Mouse (Mus musculus) layer of hippocampus, postnatal 10 days (tissue): ENCODE measurements at regions not wholly inside any gene's neighbourhood (a gene's known extent, or its start where the extent isn't known, plus 50 kb on each side); places are given as distances from the start of the nearest gene placed in this dataset.

ENCODE experiments used
- DNase-seq, 2 experiments: peaks; one replicate each; pipeline ENCODE4 v3.0.0; 2021; ENCODE audit warnings: low spot score in 2 of 2

DNA sequence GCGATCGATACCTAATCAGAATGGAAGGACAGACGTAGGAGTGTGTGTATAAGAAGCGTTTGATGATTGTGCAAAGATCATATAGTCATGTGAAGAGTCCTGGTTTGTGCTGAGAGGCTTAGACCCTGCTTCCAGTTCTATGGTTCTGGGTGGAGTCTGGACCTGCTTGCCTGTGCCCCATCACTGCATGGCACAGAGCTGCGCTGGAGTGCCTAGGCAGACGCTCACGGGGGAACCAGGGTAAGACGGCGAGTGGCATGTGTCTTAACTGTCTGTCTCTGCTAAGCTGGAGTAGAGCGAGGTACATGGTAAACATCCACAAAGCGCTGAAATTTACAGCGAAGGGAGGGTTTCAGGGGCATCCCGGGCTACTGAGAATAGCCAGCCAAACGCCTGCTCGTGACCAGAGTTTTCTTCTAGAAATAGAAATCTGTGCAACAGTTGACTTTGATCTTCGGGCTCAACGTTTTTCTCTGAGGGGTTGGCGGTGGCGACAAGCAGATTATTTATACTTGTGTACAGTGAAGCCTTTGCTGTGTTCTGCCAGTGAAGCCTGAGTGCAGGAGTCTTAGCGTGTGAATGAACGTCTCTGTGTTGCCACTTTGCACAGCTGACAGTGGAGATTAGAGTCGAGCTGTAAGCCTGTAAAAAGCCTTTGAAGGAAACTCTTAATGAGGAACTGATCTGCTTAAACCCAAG, 251.9 kb downstream of the Foxo1 start:
- DNase-seq = peak; percentile 34 to 48

DNA sequence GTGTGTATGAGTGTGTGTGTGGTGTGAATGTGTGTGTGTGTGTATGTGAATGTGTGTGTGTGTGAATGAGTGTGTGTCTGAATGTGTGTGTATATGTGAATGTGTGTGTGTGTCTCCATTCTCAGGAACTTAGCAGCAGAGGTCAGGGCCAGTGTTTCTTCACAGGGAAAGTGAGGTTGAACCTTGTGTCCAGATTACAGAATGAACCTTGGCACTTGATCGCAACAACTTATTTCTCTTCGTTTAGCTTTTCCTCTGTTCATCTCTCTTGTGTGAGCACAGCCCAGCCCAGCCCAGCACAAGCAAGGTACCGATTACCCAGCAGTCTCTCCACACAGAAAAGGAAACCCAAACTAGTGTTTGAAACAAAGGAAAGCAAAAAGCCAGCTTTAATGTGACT, 249.7 kb downstream of the Foxo1 start:
- DNase-seq = no peak

DNA sequence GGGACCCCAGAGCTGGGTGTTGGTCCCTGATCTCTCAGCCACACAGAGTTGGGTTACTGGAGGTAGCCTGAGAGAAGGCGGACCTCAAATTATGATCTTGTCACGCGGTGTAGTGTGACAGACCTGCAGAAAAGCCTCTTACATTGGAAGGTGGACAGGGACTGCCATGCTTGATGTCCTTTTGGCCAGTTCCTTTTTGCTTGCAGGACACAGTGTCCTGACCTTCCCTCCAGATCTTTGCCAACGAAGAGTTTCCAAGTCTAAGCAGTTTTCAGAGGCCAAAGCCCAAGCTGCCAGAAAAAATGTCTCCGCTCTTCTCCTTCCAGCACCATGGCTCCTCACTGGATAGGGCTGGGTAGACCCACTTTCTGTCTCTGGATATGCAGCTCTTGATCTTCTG, 248.6 kb downstream of the Foxo1 start:
- no peak for DNase-seq

DNA sequence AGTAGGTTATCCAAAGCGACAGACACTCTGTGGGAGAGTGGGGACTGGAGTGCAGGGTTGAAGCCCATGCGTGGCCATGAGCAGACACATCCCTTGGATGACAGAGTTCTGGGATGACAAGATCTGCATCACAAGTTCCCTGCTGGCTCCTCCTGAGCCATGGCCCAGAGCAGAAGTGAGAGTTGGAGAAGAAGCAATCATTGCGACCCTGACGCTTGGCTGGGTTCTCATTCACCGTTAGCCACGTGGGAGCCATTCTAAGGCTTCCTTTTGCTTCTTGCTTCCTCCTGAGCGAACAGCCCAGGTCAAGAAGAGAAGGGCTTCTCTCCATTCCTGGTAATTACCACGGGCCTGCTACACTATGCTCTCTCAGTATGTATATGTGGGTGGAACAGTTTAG, 244.6 kb downstream of the Foxo1 start:
- DNase-seq = no peak

DNA sequence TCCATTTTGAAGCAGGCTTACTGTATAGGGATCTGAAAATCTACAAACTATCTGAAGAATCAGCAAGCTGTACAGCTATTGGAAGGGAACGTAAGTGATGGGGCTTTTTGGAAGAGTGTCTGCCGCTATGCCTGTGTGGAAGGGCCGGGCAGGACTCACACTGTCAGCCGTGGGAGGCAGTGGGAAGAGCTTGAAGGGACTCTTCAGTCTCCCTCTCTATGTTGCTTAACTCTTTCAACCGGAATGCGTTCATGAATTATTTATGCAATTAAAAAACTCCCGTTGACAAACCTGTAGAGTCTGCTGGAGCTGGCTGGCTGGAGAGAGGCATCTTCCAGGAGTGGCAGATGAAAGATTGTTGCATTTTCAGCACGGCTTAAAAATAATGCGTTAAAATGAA, 243.4 kb downstream of the Foxo1 start:
- peak in 1 of 2 experiments; percentile 25 for DNase-seq

DNA sequence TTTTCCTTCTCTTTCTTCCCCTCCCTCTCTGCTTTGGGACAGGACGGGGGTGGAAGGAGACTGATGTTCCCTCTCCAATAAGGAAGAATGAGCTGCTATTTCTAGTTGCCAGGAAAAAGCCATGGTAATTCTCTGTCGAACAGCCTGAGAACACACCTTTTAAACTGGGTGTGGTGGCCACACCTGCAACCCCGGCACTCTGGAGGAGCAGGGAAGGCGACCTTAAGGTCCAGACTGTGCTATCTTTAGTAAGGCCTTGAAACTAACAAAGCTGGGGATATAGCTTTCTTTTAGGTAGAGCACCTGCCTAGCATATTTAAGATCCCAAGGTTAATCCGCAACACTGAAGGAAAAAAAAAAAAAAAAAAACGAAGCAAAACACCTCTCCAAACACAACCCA, 242.7 kb downstream of the Foxo1 start:
- DNase-seq = no peak

DNA sequence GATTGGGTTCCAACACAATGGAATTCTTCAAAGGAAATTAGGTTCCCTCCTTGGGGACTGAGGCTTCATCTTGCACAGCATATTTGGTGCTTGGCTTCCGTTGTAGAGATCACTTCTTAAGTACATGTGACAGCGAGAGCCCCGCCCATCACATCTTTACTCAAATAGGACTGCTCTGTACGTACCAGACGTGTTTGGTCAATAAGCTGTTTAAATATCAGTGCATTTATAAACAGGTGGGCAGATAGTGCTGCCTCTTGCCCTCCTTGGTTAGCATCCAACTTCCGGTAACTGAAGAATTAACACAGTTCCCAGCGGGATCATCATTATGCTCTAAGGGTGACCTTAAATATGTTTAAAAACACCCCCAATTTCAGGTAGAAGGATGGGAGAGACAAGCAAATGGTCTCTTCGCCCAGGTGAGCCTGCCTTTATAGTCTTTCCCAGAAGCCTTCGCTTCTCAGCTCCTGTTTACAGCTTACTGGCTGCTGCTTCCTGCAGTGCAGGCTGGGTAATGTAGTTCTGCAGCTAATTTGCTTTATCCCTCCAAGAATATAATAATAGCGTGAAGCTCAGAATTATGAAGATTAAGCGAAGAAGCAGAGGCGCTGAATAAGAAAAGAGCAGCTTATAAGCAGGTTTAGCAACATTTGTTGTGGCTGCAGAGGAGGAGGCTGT, 242.1 kb downstream of the Foxo1 start:
- DNase-seq = peak; percentile 33 to 49

DNA sequence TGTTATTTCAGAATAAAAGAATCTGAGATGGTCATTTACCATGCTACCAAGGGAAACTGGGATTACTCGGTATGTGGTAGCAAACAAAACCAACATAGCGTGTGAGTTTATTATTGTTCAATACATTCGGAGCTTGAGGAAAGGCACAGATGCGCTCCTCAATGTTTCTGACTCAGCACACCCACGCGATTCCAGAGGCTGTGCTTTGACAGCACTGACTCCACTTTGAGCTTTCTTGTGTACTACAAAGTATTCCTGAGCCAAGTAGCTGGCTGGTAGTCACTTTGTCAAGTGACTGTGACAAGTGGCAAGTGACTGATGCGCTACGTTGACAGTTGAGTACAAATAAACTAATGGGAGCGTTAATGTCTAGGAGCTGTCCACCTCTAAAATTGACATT, 235.8 kb downstream of the Foxo1 start:
- DNase-seq = no peak

DNA sequence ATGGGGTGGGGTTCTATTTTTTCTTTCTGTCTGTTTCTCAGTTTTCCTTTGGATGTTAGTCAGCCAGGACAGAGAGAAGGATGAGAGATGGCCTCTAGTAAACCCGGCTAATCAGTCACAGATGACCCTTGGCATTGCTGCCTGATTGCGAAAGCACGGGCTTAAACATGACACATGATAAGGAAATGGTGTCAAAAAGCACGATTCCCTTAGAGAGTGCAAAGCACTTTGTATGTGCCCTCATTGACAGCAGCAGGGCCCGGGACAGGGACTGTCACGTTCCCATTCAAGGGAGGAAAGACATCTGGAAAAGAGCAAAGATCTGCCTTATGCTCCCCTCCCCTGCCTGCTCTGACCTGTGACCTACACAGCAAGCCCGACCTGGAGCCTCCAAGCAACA, 234.1 kb downstream of the Foxo1 start:
- no peak for DNase-seq

DNA sequence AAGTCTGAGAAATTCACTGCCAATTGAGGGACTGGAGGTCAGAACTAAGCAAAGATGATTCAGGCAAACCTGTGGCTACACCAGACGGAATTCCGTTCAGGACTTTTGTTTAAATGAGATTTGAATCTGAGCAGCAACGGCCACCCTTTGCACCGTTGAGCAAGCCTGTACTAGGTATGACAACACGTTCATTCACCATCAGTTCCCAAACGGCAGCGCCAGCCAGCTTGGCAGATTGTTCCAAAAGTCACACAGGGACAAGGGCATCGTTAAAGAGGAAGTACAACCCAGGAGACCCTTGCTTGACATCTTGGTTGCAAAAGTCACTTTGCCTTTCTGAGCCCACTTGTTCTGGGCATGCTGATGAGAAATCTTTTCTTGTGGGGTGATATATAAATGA, 233.5 kb downstream of the Foxo1 start:
- no peak for DNase-seq

DNA sequence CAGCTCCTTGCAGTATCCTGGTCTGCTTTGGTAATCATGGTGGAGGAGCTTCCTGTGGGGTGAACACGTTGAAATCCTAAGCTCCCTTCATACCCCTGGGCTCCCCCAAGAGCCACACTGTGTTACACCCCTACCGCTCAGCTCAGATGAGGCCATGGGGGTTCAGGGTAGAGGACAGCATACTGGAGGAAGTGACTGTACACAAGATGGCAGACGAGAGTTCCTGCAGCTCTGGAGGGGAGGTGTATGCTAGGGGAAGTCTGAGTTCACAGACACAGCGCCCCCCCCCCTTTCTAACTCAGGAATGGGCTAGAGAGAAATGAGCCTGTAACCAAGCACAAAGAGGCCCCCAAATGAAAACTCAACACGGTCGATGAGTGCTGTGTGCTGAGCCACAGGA, 231.9 kb downstream of the Foxo1 start:
- DNase-seq = no peak

DNA sequence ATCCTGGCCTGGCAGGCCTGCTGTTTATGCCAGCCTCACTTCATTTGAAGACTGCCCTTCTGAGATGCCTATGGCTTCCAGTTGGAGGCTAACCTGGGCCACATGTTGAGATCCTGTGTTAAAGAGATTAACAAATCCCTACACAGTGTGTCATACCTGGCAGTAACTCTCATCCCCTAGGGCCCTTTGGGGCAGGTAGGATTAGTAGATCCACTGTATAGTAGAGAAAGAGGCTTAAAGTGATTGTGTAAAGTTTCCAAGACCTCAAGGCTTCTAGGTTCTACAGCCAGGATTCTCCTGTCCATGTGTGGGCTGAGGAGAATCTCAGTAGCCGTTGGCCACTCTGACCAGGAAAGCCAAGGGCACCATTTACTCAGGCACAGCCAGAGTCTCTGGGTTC, 231.4 kb downstream of the Foxo1 start:
- no peak for DNase-seq

DNA sequence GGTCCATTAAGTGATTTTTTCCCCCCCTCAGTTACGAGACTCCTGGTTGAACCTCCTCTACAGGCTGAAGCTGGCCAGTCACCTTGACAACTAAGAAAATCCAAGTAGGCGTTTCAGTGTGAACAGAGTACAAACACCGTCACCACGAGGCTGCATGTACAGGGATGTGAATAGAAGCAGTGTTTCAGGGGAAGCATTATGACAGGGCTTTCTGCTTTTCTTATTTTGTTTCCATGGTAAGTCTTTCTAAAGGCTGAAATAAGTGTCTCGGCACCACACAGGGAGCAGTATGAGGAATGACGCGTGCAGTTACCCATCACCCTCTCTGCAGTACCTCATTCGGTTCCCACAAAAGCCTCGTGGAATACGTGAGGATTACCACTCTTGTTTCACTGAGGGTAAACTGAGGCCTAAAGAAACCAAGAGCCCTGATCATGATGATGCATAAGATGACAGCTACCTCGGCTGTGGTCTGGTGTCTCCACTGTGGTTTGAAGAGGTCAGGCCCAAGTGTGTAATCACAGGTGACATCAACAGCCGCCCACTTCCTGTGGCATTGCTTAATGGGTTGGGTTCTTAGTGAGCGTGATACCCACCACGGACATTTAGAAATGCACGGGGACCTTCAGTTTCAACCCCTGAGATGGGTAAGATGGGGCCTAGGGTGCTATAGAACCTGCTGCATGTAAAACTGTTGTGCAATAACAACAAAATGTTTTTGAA, 230.5 kb downstream of the Foxo1 start:
- DNase-seq = no peak

DNA sequence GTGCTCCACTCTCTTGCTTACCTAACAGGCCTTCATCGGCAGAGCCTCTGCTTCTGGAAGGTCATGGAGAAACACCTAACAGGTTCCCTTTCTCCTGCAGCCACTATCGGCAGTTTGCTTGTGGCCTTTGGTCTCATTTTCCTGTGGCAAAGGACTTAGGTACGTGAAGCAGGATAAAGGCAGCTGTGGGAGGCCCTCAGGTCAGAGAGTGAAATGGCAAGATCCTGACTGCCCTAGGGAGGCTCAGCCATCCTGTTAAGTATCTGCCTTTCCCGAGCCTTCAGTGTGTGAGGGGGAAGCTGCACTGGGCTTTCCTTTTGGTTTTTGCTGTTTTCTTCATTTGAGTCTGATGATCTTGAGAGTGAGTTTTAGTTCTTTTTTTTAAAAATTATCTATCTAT, 228.8 kb downstream of the Foxo1 start:
- DNase-seq = no peak

DNA sequence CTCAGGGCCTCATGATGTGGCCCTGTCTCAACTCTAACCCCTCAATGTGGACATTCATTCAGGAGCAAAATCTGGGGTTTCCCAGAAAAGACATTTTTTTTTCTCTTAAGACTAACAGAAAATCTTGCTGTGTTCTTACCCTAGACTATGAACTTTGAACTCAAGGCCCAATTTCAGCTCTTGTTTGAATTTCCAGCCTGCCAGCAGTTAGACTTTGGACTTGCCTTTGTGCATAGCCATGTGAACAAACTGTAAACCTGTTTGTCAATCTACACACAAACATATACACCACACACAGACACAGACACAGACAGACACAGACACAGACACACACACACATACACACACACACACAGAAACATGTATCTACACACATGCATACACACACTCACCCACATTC, 227.3 kb downstream of the Foxo1 start:
- no peak for DNase-seq

DNA sequence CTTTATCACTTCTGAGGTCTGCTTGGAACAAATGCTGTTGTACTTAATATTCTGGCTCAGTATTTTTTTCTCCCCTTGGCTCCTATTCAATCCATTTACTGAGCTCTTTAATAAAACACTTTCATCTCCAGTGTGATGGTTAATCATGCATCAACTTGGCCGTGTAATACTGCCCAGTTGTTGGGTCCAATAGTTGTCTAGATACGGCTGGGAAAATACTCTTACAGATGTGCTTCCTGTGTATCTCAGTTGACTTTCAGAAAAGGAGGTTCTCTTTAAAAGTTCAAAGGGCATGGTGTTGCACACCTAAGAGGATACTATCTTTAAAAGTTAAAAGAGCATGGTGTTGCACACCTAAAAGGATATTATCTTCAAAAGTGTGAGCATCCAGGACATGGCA, 226.8 kb downstream of the Foxo1 start:
- no peak for DNase-seq

DNA sequence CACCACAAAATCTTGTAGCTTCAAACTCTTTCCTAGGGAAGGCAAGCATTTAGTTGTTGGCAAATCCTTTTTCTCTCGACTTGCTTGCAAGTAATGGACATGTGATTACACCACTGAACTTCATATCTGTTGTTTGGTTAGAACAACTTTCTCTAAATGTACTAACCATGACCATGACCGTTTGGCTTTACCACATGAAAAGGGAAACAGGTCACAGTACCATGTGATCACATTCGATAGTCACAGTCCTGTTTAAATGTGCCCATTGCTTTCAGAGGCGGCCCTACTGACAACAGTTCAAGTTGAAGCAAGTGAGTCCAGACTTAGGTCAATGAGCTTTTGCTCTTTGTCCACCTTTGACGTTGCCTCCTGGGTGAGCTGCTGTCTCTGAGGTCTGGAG, 211.1 kb downstream of the Foxo1 start:
- DNase-seq = no peak

DNA sequence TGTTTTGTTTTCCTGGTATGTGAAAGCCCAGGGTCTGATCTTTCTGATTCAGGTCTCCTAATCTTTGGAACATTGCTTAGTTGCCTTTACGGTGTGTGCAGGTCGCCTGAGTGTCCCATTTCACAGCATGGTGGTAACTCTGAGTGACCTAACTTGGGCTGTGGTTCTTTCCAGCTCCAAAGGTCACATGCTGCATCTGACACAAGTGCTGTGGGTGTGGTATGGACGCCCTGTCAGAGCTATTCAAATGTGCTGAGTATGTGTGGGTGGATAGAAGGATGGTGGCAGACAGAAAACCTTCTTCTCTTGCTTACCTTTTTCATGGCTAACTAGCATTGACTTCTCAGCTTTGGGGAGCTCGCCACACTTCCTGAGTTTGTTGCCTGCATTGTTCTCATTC, 201.8 kb downstream of the Foxo1 start:
- no peak for DNase-seq

DNA sequence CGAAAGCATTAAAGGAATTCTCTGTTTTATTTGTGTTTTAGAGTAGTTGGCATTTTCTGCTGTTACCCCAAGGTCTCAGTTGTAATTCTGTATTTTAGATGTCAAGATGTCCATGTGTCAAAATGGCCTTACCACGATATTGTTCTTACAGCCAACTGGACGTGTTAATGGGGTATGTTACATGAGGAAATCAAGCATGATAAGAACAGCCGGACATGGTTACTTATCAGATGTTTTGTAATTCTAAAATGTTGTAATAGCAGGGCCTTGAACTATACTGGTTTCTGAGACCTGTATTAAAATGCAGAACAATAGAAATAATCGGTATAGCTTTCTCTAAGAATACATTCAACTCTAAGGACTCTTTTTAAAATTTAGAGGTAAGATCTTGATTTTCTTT, 201.3 kb downstream of the Foxo1 start:
- no peak for DNase-seq

DNA sequence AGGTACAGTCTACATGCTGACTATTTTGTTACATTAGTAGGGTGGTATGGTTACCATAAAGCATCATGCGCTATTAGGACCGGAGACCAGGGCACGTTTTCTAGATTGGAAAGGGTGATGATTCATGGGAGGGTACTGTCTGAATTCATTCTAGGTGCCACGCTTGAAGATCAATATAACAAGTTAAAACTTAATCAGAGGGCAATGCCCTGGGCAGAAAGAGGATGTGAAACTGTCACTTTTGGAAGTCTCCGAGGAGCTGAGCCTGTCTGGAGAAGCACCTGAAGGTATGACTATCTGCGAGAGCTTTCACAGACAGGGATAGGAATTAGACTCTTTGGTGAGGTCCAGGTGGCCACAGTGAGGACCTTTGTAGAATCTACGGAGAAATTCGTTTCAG, 200.2 kb downstream of the Foxo1 start:
- no peak for DNase-seq

DNA sequence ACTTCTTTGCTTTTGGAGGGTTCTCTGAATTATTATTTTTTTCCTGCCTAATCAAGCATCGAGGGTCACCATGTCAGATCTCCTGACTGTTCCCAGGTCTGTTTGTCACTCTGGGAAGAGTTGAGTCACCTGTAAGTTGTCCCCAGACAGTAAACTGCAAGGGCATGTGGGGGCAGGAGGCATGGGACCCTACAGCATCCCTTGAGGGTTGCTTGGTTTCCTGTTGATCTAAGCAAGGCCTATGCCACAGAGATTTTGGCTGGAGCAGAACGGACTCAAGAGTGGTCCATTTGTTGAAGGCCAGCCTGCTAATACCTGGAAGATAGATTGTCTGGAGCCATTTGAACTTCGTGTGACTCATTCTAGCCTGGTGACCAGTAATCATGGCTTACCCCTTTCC, 199.7 kb downstream of the Foxo1 start:
- DNase-seq = no peak

DNA sequence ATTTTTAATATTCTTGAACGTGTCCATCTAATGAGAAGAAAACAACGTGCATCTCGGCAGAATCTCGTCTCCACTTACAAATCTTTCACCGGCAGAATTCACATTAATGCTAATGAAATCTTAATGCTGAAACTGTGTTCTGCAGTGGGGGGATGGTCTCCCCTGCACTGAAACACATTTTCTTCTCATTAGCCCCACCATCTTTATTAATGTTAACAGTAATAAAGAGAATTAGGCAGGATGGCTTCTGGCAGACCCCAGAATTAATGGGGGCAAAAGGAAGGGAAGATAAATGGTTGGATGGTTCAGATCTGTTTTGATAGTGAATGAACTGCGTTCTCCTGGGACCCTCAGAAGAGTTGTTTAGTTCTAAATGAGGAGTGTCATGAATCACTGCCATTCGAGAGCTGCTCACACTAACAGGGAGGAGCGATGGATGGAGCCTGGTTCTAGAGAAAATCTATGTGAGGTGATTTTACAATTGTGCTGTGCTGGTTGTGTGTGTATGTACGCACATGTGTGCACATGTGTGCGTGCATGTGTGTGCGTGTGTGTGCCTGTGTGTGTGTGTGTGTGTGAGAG, 198.9 kb downstream of the Foxo1 start:
- no peak for DNase-seq
